Mouse (Mus musculus): ENCODE results near the gene Camk2g. TPM values are rescaled to one million over a fixed set of nuclear protein-coding genes. Genes with fewer than 3 reads are reported as not detected.

Camk2g gene
- total and polyA plus RNA-seq, 3 experiments = 15.7 to 33.1 (median 18.5) TPM

DNA sequence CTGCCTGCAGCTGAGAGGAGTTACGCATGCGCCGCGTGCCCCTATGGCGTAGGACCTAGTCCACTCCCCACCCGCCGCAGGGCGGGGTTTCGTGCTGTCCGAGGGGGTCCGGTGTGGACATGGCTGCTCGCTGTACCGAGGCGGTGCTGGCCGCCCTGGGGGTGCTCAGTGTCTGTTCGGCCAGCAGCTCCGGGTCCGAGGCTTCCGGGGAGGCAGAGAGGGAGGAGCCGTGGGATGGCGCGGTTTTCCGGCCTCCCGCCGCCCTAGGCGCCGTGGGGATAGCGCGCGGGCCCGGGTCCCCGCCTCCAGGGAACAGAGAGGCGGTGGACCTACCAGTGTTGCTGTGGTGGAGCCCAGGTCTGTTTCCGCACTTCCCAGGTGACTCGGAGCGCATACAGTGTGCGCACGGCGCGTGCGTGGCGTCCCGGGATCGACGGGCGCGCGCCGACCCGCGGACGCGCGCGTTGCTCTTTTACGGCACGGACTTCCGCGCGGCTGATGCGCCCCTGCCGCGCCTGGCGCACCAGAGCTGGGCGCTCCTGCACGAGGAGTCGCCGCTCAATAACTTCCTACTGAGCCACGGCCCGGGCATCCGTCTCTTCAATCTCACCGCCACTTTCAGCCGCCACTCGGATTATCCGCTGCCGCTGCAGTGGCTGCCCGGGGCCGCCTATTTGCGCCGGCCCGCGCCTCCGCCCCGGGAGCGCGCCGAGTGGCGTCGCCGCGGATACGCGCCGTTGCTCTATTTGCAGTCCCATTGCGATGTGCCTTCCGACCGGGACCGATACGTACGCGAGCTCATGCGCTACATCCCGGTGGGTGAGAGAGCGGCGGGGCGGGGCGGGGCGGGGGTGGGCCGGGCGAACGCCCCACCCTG is 98.8 kb downstream of the Camk2g start, which contains the start of gene Fut11:
Gene Fut11 (plus strand): TSS at position 85 of the 877 bp plus-strand sequence.
- Histone ChIP-seq H3K36me3 (replicated peaks in 1 of 2; ENCODE audit: control insufficient read depth in 1 of 2, insufficient read depth in 1 of 2, low read length in 1 of 2) (peaks cover 37 to 85% of the 10 kb centered on the region in 2 experiments), H3K9ac (ENCODE audit: insufficient read depth, low read depth) (peak within 1 kb of the TSS; percentile 79), H3K27ac (ENCODE audit: insufficient read depth, low read depth) (peak within 1 kb of the TSS; percentile 87), H3K9me3 (replicated peaks; ENCODE audit: low read length) (no peaks in the 10 kb centered on the region), H3K4me1 (ENCODE audit: control insufficient read depth in 1 of 2, insufficient read depth in 2 of 2) (peaks cover 18 to 58% of the 10 kb centered on the region in 2 experiments), H3K27me3 (replicated peaks) (no peaks in the 10 kb centered on the region), H3K4me3 (replicated peaks in 1 of 3; ENCODE audit: low read depth in 2 of 3, low read length in 2 of 3, poor library complexity in 1 of 3) (peak within 1 kb of the TSS; percentile 54 to 71 (median 65)), H3K79me2 (replicated peaks; ENCODE audit: control insufficient read depth, extremely low read depth, insufficient read depth, poor library complexity, severe bottlenecking) (peaks cover 47% of the 10 kb centered on the region), H3K4me2 (ENCODE audit: insufficient read depth, low read depth, poor library complexity, severe bottlenecking) (peak within 1 kb of the TSS; percentile 90)
- dilution Hi-C loops (cut with MboI; ENCODE audit: extremely low pct_ligation_motif_present, extremely low pct_unique_long_range_greater_than_20kb, low sequenced_read_pairs) = no loop called here
- TF ChIP-seq ZMIZ1 (IDR thresholded peaks at IDR 0.05; ENCODE audit: low read depth, low read length) (peak; percentile 88; the same call in 1 of the 2 replicates), NELFE (IDR thresholded peaks at IDR 0.05; ENCODE audit: low read depth, low read length) (no peak; the same call in 1 of the 2 replicates), IRF4 (IDR thresholded peaks at IDR 0.05; ENCODE audit: low read depth, low read length) (peak; percentile 34; the same call in 1 of the 2 replicates), TCF12 (IDR thresholded peaks at IDR 0.05; ENCODE audit: low read depth, low read length) (0 out of 2 replicates have a peak, but pooled peaks have one; percentile 27), RCOR1 (conservative IDR thresholded peaks at IDR 0.05; ENCODE audit: low read depth, low read length) (no peak), HCFC1 (IDR thresholded peaks at IDR 0.05; ENCODE audit: low read depth, low read length) (peak; percentile 56), ELF1 (IDR thresholded peaks at IDR 0.05; ENCODE audit: low read depth, low read length) (peak; percentile 71), MYC (IDR thresholded peaks at IDR 0.05; ENCODE audit: low read depth, low read length) (peak; percentile 65; the same call in 1 of the 2 replicates), ETS1 (conservative IDR thresholded peaks at IDR 0.05; ENCODE audit: low read depth, low read length) (no peak), POLR2A (IDR thresholded peaks at IDR 0.05; ENCODE audit: low read depth, low read length) (peak; percentile 49; the same call in 1 of the 2 replicates), MAZ (IDR thresholded peaks at IDR 0.05; ENCODE audit: low read depth, low read length) (no peak), POLR2AphosphoS2 (IDR thresholded peaks at IDR 0.05; ENCODE audit: low read depth, low read length) (peak; percentile 27; the same call in 1 of the 2 replicates), MAX (IDR thresholded peaks at IDR 0.05; ENCODE audit: low read length) (peak; percentile 50; the same call in 1 of the 2 replicates), NRF1 (IDR thresholded peaks at IDR 0.05; ENCODE audit: low read depth, low read length) (peak; percentile 84), SIN3A (IDR thresholded peaks at IDR 0.05; ENCODE audit: low read length) (peak; percentile 64), ZNF384 (IDR thresholded peaks at IDR 0.05; ENCODE audit: low read depth, low read length) (no peak), CHD2 (IDR thresholded peaks at IDR 0.05; ENCODE audit: low read length) (0 out of 2 replicates have a peak, but pooled peaks have one; percentile 37), UBTF (IDR thresholded peaks at IDR 0.05; ENCODE audit: low read depth, low read length) (peak; percentile 59; the same call in 1 of the 2 replicates), MXI1 (IDR thresholded peaks at IDR 0.05; ENCODE audit: low read depth, low read length) (peak; percentile 59), ZC3H11A (IDR thresholded peaks at IDR 0.05; ENCODE audit: low read depth, low read length) (no peak), BHLHE40 (IDR thresholded peaks at IDR 0.05; ENCODE audit: low read depth, low read length) (peak; percentile 55; the same call in 1 of the 2 replicates)
- in situ Hi-C loops (cut with MboI; ENCODE audit: low pct_ligation_motif_present, low pct_unique_long_range_greater_than_20kb, low sequenced_read_pairs) = no loop called here
- peak; percentile 67 for DNase-seq (ENCODE audit: extremely low read depth)
